Mouse (Mus musculus) thymus, postnatal 14 days (tissue): ENCODE results near the gene Gm20388.
A peak's percentile ranks its signal among the peaks of the same experiment; 100 is the strongest.

Source experiments
- DNase-seq: peaks from one replicate; pipeline ENCODE4 v3.0.0; 2021

The Gm20388 gene

DNA sequence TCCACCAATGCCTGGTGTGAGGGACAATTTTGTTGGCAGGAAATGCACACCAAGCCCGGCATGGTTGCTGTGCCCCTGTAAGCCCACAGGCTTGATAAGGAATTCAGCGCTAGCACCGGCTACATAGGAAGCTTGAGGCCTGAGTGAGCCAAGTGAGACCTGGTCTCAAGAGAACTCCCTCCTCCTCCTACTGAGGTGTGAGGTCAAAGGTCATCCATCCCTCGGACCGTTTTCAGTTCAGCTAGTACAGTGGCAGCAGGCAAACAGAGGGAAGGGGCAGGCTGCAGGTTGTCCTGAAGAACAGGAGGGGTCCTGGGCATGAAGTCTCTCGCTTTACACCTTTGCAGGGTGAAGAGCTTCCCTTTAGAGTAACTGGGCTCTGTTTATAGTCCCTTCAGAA, 720.2 kb downstream of the Gm20388 start:
- DNase-seq = no peak

DNA sequence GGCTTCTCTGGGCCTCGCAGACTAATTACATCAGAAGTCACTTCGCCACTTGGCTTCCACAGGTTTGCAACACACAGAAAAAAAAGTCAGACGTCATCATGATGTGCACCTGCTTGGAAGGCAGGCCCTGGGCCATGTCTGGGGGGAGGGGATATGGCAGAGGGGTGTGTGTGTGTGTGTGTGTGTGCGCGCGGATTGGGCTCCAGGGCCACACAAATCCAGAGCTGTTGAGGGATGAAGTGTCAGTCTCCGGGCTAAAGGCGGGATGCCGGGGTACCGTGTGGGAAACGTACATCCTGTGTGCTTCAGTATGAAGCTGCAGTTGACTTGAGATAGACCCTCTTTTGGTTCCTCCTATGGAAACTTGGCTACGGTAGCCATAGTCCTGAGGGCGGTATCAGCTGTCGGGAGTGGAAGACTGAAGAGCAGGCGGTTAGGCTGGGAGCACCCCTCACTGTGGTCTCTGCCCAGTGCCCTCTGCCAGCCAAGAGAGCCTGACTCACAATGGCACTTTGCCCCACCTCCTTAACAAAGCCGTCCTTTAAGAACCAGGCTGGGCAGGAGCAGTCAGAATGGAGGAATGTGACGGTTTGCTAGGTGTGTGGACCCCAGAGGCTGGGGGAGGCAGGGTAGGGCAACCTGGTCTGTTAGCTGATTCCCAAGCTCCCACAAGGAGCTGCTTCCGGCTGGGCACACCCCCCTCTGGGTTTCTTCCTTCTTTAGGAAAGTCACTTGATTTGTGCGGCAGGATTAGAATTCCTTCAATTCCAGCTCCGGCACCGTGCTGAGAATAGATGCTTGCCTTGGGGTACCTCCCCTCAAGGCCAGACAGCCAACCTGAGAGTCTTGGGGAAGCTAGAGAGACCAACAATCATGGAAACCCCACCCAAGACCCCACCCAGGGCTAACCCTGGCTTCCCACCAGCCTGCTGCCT, 721.1 kb downstream of the Gm20388 start:
- no peak for DNase-seq

DNA sequence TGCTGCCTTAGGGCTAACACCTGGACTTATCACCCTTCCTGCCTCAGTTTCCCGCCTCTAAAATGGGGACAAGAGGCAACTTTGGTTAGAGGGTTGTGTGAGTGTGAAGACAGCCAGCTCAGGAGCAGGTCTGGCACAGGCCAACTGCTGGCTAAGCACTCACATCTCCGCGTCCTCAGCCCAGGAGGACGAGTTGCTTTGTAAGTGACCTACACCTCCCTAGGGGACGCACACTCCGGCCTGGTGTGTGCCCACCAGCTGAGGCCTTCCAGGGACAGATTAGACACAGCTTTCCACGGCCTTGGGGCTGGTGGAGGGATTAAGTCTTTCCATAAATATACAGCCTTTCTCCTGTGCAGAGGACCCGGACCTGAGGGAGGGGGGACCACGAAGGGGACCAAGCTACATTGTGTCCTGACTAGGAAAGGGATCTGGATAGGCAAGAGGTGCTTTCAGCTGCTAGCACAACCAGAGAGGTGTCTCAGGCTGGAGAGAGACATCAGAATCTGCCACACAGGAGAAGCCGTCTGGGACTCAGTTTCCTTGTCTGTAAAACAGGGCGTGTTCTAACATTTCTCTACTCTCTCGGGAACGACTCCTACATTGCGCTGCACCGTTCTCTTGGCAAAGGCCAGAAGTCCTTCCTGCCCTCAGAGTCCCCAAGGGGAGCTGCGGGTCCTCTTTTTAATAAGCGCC, 722.5 kb downstream of the Gm20388 start:
- no peak for DNase-seq

DNA sequence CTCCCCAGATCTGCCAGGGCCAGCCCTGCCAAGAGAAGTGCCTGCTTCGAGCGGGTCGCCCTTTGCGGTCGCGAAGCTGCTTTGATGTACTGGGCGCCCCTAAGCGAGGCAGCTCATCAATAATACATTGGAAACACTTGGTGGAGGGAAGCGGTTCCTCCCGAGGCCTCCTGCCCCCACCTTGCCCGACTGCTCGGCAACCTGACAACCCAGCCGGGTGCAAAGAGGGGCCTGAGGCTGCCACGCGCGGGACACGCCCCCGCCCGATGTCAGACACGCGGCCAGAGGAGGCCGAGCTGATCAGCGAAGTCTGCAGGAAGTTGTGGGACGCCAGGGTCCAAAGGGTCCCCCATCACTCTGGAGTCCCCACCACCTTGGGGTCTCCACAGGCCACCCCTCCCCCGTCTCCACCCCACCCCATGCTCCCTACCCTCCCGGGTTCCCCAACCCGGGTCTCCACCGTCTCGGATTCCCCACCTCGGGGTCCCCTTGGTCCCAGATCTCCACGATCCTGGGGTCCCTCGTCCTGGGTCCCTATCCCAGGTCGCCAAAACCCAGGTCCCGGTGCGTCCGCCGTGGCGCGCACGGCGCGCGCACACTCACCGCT, 723.1 kb downstream of the Gm20388 start:
- peak; percentile 33 for DNase-seq

DNA sequence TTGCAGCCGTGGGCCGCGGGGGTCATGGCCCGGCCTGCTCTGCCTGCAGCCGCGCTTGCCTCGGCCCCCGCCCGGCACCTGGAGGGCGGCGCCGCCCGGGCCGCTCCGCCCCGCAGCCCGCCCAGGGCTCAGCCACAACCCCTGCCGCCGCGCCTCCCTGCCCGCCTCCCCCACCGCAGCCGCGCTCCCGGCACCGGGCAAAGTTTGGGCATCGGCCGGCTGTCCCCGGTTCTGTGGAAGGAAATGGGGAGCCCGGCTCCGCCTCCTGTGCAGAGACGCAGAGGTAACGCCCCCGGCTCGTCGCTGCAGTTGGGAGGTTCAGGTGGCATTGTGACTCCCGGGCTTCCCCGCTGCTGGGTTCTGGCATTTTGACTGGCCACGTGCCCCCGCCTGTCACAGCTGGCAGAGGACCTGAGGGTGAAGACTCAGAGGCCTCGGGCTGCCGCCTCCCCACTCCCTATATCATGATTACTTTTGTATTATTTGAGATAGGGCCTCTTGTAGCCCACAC, 723.7 kb downstream of the Gm20388 start:
- peak; percentile 78 for DNase-seq

DNA sequence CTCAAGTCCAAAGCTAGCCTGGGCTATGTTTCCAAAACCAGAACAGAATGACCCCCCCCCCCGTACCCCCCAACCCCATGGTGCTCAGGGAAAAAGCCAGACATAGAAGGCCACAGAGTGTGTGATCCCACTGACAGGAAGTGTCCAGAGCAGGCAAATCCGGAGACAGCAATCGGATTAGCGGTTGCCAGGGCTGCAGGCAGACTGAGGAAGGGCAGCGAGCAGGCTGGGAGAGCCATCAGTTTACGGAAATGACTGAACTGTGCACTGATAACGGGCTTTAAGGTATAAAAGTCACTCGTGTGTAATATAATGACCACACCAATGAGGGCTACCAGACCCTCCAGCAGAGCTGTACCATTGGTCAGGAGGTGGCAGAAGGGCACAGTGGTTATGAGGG, 730.6 kb downstream of the Gm20388 start:
- no peak for DNase-seq

DNA sequence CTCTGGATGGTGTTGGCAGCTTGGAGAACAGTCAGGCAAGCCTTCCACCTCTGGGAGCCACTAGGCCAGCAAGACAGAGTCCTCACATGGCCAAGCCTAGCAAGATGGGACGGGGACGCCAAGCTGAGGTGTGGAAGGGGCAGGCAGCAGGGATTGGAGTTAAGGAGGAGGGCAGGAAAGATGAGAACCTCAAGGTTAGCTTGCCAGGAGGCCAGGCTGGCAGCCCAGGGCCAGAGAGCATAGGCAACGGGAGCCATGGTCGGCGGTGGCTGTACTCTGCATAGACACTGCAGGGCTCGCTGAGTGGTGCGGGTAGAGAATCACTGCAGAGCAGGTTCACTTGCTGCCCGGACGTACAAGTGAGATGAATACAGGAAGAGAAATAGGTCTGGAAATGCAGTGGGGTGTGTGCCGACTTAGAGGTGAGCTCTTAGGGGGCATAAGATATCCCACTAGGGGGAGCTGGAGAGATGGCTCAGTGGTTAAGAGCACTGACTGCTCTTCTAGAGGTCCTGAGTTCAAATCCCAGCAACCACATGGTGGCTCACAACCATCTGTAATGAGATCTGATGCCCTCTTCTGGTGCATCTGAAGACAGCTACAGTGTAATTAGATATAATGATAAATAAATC, 731.5 kb downstream of the Gm20388 start:
- no peak for DNase-seq

DNA sequence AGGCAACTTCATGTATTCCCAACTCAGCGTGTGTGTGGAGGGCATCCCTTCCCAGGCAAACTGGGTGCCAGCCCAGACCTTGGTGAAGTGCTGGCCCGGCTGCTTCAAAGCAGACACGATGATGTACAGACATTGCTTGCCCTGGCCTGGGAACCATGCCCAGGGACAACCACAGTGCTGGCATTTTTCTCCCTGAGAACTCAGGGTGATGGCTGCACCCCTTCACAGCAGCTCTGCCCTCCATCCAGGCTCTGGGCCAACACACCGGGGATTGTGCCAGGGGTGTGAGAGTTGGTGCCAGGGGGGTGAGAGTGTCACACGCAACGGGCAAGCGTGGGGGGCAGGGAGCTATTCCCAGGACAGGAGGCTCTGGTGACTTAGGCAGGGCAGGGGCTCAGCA, 734.0 kb downstream of the Gm20388 start:
- DNase-seq = no peak

DNA sequence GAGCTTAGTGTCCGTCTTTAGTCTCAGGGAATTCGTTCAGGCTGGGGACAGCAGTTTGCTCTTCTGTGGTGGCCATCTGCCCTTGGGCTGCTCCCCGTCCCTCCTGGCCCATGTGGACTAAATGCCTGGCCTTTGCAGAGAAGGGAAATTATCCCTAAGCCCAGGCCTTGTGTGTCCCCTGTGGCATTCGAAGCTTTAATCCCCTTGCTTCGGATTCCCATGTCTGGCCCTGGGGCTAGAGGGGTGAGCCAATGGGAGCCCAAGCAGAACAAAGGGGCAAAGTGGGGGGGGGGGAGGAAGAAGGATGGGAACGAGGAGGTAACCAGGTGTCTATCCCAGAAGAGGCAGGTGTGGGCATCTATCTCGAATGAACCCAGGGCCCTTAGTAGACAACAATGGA, 736.9 kb downstream of the Gm20388 start, which contains the start of gene 1190005I06Rik:
TSS of gene 1190005I06Rik (minus strand) at position 101 of the 400 bp plus-strand sequence.
- DNase-seq = no peak

DNA sequence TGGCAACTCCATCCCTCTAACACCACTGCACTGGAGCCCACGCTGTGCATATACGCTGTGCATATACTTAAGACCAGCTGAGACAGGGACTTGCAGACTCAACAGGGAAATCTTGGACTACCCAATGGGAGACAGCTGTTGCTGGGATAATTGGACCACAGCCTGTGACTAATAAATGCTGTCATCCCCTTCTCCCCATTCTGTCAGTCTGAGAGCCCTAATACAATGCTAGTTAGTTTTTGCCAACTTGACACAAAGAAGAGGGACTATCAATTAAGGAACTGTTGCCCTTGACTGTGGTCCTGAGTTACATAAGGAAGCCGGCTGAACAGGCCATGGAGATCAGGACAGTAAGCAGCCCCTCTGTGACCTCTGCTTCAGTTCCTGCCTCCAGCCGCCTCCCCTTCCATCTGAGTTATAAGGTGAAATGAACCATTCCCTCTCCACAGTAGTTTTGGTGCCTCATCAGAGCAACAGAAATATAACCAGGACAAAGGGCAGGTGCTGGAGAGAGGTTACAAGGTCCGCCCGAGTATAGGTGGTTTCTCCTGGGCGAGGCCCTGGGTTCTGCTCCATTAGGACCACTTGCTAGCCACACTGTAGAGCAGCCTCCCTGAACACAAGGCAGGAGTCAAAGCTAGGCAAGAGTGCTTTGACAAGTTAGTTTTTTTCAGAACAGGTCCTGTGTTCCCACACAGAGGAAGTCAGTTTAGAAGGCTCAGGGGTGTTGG, 745.8 kb downstream of the Gm20388 start:
- no peak for DNase-seq

DNA sequence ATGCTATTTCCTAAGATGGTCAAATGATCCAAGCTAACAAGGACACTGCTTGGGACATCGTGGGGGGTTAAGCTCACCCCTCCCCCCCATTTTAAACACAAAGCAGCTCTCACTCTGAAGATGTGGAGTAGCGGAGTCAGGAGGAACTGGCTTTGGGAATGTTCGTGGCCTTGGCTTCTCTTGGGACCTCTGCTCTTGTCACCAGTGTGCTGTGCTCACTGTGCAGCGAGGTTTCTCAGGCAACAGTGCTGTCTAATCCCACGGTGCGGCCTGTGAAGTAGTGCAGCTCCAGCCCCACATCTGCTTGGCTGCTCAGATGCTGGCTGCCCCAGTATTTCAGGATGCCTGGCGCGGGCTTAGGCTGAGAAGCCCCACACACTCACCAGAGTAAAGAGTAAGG, 746.8 kb downstream of the Gm20388 start:
- no peak for DNase-seq

DNA sequence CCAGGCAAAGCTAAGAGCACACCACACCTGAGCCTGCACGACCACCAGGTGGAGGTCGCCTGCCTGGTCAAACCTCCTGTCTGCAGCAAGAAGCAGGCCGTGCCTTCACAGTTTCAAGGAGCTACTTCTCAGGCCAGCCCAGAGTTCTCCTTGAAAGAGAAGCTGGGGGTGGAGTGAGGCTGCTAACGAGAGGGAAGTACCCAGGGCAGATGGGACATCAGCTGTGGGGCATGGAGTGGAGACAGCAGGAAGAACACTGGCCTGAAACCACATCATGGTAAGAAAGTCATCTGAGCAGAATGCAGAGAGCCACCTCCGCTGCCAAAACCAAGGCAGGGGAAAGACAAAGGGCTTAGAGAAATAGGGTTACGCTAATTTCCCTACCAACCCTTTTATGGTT, 753.9 kb downstream of the Gm20388 start:
- DNase-seq = no peak

DNA sequence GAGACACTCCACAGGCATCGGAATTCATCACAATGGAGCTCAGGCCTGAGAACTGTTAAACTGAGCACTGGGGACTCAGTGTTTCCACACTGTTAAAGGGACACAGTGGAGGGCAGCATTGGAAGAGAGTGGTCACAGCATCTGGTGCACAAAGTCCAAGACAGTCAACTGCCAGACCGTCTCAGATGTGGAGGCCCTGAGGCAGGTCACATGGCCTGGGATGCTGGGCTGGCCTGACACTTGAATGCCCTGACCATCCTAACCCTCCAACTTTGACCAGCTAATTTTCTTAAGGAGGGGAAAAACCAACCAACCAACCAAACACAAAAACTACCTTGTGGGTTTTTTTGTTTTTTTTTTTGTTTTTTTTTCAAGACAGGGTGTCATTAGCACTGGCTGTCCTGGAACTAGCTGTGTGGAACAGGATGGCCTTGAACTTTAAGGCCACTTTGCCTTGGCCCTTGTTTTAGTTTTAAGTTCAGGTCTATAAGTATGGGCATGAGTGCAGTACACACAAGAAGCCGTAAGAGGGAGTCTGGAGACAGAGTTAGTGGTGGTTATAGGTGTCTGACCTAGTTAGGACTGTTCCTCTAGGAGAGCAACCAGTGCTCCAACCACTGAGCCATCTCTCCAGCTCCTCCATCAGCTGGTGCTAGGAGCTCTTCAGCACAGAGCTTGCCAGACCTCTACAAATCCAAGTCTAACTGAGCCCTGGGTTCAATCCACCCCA, 755.2 kb downstream of the Gm20388 start:
- peak; percentile 42 for DNase-seq

DNA sequence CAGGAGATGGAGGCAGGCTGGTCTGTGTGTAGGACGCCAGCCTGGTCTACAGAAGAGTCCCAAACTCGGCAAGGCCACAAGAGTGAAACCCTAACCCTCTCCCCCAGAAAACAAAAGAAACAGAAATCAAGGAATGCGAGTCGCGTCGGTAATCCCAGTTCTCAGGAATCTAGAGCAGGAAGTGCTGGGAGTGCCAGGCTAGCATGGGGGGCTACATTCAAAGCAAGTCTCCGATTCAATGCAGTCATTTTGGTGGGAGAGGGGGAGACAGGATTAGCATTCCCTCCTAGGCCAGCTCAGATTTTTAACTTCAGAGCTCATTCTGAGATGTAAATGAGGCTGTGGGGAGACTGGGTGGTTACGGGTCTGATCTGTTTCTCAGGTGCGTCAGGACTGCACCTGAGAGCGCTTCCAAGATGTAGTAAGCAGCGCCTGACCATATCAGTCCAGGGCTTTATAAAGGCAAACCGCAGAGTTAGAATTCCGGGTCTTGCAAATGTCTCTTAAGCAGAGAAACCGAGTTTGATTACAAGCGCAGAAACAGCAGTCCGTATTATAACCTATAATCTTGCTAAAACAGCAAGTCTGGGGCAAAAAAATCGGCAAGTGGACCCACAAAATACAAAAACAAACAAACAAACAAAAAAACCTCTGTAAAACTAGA, 756.3 kb downstream of the Gm20388 start:
- DNase-seq = no peak

DNA sequence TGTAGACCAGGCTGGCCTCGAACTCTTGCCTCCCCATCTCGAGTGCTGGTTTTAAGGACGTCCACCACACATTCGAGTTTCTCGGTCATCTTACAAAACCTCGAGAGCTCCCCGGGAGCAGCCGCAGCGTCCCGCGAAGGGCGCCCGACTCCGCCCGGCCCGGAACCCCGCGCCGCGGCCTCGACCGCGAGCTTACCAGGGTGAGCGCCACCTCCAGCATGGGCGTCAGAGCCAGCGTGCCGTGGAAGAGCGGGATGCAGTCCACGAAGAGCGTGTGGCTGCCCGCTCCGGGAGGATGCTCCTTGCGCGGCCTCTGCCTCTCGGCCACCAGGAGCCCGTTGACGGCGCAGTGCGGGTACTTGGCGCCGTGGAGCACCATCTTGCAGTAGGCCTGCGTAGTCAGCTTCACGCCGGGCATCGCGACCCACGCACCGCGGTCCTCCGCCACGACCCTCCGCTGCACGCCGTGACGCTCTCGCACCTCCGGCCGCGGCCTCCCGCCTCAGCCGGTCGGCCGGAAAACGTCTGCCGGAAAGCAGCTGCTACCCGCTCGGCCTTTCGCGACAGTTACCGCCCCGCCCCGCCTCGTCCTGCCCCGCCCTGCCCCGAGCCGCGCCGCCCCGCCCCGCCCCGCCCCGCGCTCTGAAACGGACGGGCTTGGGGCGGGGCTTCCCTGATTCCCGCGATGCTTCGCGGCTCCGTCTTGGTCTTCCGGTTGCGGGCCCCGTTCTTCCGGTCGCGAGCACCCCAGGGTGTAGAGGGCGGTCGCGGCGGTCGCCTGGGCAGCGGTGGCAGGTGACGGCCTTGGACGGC, 757.1 kb downstream of the Gm20388 start, which contains the start of the genes Gm27021 and Cox4i1:
TSS of gene Gm27021 (minus strand) at position 519 of the 813 bp plus-strand sequence.
TSS of gene Cox4i1 (plus strand) at position 662 of the 813 bp plus-strand sequence.
- peak; percentile 96 for DNase-seq

DNA sequence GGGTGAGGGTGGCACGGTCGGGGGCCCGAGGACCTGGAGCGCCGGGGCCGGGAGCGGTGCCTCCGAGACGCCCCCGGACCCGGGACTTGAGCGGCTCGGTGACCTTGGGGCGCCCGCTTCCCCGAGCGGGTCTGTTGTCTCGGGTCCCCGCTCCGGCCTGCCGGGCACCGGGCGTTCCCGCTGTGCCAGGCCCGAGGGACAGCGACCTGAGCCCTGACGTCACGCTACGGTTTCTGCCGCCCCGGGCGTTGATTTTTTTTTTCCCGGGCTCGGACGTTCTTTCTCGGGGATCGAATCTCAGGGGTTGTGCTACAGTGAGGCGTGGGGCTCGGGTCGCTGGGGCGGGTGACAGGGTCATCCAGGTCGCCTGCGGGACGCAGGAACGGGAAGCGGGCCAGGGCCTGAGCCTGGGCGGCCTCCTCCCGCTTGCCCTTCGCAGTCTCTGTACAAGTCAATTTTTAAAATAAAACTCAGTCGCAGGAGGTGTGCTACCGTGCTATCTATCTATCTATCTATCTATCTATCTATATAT, 757.8 kb downstream of the Gm20388 start, which contains the start of gene Emc8:
TSS of gene Emc8 (minus strand) at position 200 of the 532 bp plus-strand sequence.
- DNase-seq = no peak

DNA sequence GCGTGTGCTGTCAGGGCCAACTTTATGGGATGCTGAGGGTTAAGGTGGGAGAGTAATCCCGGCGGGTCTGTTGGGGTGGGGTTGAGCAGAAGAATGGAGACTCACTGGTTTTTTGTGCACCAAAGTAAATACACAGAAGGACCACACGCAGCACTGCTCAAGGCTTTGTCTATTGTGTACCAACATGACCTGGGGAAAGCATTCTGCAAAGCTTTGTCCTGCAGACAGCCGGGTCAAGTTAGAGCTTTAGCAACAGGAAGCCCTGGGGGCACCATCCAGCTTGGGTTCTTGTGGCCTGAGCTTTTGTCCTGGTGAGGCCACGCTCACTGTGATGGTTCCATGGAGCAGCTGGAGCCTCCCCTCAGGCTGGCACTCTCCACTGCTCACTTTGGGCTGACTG, 761.1 kb downstream of the Gm20388 start:
- no peak for DNase-seq

DNA sequence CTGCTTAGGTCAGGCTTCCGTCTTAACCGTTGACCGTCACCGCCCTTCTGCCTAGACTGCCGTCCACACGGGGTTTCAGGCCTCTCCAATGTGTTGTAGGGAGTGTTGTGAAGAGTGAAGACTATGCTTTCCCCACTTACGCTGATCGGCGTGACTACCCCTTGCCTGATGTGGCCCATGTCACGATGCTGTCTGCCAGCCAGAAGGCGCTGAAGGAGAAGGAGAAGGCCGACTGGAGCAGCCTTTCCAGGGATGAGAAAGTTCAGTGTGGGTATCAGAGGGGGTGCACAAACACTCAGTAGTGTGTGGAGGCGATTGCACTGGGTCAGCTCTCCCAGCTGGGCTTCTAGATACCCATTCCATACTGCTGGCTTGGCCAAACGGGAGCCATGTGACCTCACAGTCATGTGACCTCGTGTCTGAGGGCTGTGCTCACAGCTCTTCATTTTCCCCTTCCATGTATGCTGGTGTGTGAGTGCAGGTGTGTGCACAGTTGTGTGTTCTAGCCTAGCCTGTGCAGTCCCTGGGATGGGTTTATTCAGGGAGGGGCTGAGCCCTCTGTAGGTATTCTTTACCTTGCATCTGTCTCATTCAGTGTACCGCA, 762.1 kb downstream of the Gm20388 start:
- no peak for DNase-seq

DNA sequence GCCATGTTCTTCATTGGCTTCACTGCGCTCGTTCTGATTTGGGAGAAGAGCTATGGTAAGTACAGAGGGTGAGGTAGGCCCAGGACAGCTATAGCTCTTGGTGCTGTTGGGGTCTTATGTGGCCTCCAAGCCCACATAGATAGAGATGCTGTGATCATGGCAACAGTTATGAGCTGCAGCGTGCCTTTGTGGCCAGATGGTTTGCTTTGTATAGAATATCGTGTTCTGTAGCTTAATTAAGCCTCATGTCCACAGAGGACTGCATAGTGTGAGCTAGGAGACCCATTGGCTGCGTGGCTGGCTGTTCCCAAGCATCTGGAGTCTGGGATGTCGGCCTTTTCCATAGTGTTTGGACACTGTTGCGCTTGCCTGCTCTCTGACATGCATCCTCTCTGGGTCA, 762.7 kb downstream of the Gm20388 start:
- DNase-seq = no peak
